Mouse (Mus musculus): Measurements from ENCODE around the gene Ccdc13.

Gene Ccdc13

DNA sequence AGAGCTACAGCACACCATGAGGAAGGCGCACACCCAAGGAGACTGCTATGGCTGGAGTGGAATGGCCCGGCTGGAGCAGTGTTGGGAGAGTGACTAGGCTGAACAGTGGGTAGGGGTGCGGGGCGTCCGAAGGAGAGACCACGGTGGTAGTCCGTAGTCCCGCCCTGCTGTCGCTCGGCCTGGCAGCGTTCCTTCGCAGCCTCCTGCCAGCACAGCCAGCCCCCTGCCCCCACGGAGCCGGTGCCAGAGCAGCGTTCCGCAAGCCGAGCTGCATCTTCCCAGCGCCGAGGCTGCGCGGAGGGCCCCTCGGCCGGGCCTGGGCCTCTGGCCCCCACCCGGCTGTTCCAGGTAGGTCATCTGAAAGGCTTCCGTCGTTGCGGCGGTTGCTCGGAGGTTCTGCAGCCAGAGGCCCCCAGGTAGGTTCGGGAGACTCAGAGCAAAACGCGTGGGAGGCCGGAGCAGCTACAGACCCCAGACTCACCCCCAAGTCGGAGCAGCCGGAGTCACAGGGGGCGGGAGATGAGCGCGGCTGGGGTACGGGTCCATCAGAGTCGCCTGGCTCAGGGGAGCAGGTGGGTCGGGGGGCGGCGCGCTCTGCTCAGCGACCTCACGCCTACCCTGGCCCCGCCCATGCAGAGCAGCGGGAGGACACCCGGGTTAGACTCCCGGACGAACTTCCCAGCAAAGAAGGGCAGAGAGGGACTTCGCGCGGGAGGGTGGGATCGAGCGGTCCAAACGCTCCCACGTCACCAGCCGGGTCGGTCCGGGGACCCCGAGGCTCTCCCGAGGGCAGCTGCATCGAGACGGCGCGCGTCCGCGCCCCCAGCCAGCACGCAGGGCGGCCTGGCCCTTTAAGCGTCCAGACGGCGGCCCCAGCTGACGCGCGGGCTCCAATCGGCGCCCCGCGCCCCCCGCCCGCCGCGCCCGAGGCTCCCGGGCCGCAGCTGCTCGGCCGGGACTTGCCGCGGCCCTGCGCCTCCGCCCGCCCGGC lies 79.9 kb downstream of the Ccdc13 start, which contains the start of gene Zfp651:
Gene Zfp651 (plus strand): TSS at position 240 of the 991 bp plus-strand sequence.
- peak; percentile 56 for DNase-seq (ENCODE audit: low spot score)

DNA sequence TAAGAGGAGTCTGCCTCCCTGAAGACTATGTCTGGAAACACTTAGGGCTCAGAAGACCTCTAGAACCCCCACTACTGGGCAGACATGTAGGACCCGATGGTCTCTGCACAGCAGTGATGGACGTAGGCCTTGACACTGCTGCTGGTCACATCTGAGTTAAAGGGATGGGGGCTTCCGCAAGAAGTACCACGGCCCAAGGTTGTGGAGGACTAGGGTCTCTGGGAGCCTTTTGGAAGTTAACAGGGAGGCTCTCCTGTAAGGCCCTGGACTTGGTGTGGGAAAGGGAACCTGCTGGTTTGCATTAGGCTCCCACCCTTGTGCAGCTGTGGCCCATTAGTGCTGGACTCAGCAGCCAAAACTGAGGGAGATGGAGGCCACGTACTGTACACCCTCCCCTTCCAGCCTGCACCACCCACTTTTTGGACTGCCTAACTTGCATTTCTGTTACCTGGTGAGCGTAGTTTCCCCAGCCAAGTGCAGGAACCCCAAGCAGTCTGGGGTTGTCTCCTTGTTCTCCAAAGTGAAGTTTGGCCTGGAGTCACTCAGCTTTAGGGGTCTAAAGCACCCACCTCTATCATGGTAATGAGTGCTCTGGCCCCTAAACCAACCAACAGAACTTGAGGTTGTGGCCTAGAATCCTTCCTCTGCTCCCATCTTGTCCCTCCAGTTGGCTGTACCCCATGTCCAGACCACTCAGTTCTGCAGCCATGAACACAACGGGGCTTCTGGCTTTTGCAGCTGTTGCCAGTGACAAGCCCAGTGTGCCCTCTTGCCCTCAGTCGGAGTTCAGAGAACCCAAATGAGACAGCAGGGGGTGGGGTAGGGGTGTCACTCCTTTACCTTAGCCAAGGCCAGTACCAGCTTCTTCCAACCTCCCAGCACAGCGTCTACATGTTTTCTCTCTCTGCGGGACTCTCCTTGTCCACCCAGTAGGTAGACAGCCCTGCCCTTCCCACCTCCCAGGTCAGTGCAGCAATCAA lies 81.1 kb downstream of the Ccdc13 start:
- no peak for DNase-seq (ENCODE audit: low spot score)

DNA sequence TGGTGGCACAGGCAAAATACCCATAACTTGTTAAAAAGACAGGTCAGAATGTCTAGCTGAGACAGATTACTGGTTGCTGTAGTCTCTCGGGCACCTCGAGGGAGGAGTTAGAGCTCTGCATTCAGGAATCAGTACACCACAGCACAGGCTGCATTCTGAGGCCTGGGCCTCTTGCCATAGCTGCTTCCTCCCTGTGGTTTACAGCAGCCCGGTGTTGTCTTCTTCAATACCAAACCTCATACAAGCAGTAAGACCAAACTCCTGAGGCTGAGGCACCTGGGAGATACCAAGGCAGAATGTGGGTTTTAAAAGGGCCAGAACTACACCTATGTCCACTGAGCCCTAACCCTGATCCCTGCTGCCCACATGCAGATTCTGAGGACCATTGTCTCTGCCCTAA lies 81.8 kb downstream of the Ccdc13 start:
- no peak for DNase-seq (ENCODE audit: low spot score)

DNA sequence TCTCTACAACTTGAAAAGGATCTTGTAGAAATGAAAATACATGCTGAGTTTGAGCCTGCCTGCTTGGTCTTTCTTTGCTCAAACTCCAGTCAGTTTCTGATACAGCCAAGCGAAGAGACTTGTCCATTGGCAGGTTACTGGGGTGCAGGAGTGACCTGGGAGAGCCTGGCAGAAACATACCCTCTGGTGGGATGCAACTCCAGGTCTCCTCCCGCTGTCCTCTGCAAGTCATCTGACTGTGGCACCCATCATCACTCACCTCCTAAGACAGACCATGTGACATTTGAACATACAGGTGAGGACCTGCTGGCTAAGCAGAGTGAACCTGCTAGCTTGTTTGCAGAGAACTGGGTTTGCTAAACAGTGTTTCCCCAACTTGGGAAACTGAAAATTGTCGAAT lies 82.5 kb downstream of the Ccdc13 start:
- no peak for DNase-seq (ENCODE audit: low spot score)

DNA sequence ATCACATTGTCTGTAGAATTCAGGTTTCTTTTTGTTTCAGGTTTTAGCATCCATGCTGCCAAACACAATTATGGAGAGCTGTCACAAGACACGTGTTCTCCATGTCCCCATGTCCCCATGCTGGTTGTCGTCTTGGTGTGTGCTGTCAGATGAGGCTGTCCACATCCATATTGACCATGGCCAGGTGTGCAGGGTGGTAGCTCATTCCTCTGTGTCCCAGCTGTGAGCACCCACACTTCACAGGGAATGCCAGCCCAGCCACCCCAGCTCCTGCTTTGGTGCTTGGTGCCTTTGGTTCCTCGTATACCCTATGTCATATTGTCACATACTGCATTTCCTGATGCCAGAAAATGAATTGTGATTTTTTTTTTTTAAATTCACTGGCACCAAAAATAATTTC lies 84.6 kb downstream of the Ccdc13 start:
- no peak for DNase-seq (ENCODE audit: low spot score)

DNA sequence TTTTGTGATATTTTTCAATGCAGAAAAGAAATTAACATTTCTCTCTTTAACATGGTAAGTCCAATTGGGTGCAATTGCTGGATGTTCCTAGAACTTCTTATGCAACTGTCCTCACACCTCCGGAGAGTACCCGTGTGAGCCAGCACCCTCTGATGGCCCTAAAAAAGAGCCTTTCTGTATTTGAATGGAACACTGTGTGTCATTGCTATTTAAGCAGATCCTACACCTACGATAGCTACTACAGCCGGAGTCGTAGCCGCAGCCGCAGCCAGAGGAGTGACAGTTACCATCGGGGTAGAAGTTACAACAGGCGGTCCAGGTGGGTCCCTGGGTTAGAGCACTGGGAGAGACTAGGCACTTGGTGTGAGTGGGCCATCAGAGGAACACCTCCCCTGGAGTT lies 86.5 kb downstream of the Ccdc13 start:
- DNase-seq (ENCODE audit: low spot score) = no peak

Data from urinary bladder, postnatal 14 days (tissue).